Mouse (Mus musculus) regulatory T cell (primary cell): Measurements from ENCODE around the gene 4833427G06Rik.

Source experiments
- in situ Hi-C: fragments of 300-600 bp; cut with MboI, MseI; formaldehyde crosslinking; loops from one replicate; pipeline ENCODE4 v1.15.1; 2025; ENCODE audit warnings: high pct_unique_total_duplicates

Gene 4833427G06Rik

DNA sequence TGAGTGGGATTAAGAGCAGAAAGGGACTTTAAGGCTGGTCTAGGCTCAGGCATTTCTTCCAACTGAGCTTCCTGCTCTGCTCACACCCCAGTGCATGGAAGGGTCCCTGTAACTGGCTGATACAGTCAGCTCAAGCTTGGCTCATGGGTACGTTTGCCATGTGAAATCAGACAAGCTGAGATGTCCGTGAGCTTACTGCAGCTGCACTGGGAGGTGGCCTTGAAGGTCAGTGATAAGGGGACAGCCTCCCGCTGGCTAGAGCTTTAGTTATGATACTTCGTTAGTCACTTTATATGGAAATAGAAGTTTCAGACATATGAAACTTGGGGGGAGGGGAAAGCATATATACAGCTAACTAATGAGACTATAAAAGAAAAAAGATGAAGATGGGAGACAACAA is 31.1 kb downstream of the 4833427G06Rik start:
- in situ Hi-C loops, result no loop called here

DNA sequence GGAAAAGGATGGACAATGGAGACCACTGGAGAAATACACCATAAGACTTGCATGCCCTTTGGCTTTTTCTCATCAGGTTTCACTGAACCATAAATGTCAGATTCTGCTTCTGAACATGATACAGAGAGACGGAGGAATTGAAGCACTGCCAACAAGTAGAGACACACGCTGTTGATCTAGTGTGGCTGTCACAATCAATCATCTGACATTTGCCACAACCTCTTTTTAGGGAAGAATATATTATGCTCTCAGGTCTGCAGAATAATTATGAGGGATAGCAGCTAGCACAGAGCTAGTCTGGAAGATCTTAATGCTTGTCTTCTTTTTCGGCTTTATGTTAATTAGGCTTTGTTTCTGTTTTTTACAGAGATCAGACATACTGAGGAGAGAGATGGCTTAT is 33.7 kb downstream of the 4833427G06Rik start:
- in situ Hi-C loops, result loop anchor here (5.0 kb wide), 1 partner anchor 64 kb away; no protein-coding TSS in a partner anchor

DNA sequence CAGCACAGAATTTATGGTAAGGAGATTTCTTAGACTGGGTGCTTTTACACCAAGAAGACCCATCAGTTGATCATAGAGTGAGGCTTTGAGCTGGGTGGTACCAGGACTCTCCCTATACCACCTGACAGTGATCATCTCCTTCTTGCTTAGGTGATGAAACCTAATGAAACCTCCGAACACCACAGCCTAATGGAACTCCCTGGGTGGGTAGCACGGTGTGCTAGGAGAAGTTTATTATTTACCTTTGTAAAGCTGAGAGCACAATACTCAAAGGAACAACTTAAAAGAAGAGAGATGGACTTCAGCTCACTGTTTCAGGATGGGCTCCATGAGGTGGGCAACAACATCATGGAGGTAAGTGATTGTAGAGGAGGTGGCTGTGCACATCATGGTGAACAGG is 41.3 kb downstream of the 4833427G06Rik start, which contains the start of gene Btg4:
Gene Btg4 (plus strand): TSS at position 301 of the 400 bp plus-strand sequence.
- in situ Hi-C loops, result no loop called here

DNA sequence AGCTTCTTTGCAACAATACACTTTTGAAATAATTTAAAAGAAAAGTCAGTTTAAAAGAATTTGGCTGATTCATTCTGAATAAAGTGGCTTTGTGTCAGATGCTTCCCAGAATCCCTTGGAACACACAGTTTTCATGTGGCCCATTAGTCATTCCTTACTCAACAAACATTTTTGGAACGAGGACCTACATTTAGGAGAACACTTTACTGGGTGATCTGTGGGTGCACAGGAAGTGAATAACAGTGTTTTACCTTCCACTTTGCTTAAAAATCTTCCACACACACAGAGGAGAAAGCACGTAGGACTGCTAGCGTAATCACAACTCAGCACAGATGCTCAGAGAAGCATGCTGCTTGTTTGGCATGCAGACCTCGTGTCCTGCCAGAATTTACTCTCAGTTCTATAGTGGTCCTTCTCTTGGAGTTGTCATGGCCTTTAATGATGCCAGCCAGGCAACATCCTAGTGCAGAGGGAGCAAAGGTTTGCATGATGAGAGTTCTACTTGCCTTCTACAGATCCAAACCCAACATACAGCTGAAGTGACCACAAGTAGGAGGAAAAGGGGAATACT is 42.8 kb downstream of the 4833427G06Rik start:
- in situ Hi-C loops, result no loop called here

DNA sequence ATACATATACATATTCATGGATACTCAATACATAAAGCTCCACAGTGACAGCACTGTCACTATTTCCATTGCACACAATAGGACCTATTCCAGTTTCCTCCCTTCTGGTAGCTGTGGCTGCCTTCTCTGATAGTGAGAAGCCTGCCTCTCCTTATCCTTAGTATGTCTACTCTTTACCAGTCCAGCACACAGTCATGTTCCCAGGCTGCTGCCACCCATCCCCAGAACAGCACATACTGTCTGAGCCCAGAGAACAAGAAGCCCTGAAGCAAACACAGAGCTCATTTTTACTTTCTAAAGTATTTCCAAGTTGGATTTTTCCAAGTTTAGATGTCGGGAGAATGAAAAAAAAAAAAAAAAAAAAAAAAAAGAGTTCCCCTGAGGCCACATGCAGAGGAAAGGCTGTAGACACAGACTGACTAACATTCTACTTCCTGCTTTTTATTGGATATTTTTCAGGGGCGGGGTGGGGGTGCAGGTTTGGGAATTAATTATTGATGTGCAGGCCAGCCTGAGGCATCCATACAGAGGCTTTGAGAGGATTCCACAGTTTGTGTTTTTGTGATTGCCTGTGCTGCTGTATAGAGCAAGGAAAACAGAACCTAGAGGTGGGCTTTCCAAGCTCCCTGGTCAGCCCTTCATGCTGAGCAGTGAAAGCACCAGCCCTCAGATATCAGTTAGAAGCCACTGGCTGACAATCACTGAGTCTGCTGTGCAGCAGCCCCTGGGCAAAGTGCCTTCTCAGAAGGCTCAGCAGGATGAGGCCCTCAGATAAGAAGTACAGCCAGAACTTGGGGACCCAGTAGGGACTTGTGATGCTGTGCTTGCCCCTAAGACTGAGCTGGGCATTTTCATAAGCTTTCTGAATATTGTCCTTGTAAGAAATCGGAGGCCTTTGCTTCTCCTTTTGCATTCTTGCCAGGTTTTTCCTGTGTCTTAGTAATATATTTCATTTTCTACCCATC is 45.2 kb downstream of the 4833427G06Rik start:
- in situ Hi-C loops, result no loop called here

DNA sequence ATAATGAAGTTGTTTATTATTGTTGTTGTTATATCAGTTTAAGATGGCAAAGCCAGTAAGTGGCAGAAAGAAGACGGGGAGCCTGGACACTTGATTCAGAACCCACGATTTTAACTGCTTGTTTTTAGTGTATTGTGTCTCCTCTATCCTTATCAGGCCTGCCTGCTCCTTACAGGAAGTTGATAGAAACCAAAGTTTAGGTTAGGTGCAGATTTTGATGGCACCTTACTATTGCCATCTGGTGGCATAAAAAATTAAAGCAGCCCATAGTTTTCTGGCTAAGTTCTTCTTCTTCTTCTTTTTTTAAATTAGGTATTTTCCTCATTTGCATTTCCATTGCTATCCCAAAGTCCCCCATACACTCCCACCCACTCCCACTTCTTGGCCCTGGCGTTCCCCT is 49.7 kb downstream of the 4833427G06Rik start:
- in situ Hi-C loops, result no loop called here

DNA sequence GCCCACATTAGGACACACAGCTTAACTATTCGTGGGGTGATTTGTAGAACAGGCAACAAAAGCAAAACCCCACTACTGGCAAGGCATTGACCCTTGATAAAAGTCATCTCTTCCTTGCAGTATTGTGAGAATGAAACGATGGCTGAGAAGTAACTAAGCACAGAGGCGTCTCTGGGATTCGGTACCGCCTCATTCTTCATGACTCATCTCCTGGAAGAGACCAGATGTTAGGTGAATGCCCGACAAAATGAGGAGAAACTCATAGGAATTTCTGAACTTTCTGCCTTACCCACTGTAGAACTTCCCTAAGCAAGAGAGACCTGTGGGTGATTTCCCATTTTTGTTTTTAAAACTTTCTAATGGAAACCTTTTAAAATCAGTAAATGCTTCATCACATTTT is 59.7 kb downstream of the 4833427G06Rik start:
- in situ Hi-C loops, result no loop called here

DNA sequence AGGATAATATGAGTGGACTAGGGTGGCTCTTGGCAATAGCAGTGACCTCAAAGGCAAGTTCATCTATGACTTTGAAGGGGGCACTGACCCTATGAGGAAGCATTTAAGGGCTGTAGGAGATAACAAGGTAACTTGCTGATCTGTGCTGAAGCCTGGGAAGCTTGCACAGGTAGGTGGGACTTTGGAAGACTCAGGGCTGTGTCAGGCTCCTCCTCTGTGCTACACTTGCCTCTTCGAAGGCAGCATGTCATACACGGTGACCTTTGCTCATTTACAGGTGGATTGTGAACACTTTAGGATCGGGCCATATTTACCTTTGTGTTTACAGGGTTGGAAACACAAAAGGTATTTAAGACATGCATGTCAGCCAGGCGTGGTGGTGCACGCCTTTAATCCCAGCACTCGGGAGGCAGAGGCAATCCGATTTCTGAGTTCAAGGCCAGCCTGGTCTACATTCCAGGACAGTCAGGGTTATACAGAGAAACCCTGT is 60.3 kb downstream of the 4833427G06Rik start:
- in situ Hi-C loops, result no loop called here

DNA sequence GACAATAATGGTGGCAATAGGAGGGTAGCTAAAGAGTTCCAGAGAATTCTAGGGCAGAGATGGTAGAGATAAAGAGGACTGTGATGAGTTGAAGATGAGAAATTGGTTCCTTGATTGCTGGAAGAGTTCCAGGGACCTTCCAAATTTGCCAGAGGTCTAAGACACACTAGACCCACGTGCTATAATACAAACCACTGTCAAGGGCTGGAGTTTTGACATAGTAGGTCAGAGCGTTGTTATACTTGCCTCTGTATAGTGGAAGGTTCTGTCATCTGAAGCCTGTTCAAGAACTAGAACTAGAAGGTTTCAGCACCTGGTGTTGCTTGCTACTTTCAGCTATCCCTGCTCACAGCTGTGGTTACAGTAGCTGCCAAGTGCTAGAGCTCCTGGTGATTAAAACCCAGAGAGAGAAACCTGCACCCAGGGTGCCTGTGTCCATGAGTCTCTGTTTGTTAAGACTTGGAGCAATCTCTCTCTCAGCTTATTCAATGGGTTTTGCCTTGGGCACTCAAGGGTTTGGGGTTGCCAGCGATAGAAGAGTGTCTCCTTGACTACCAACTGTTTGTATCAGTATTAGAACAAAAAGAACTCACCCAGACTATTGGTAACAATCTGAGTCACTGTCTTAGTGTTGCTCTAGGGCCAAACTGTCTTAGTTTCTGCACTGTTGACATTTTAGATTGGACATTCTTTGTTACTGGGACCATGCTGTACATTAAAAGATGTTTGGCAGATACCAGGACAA is 68.9 kb downstream of the 4833427G06Rik start:
- in situ Hi-C loops, result no loop called here

DNA sequence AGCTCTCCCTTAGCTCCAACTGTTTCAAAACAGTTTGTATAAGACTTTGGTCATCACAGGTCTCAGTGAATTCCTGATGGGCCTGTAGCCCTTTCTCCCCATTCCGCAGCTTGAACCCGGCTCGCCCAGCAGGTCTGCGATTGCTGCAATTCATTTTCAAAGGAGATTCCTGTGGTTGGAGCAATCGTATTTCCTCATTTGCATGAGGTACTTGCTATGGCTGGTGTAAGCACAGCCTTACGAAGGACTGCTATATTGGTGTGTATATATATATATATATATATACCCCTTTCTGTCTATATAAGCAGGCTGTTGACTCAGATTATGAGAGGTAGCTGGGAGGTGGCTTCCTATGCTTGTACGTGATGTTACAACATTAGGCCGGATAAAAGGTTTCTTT is 69.6 kb downstream of the 4833427G06Rik start:
- in situ Hi-C loops, result no loop called here

DNA sequence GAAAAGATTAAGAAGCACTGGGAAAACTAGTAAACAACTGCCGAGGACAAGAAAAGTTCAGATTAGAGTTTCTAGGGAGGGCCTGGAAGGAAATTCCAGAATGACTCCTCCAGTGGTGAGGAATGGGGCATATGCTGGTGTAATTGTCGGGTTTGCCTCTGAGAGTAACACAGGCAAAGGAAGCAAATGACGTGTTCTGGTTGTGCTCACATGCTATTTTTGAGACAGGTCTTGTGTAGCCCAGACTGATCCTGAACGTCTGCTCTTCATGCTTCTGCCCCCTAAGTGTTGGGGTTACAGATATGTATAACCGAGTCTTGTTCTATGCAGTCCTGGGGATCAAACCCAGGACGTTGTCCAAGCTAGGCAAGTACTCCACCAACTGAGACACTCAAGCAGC is 70.3 kb downstream of the 4833427G06Rik start:
- in situ Hi-C loops, result no loop called here
